Mouse (Mus musculus) left cerebral cortex, postnatal 4 days (tissue): ENCODE data around the gene Lgals4. TPM values are rescaled to one million over a fixed set of nuclear protein-coding genes. Genes with fewer than 3 reads are reported as not detected.

Source experiments
- DNase-seq: peaks from one replicate; pipeline ENCODE4 v3.0.0-alpha.2; 2022
- intact Hi-C: fragments of 180-260 bp; cut with DNase I; formaldehyde crosslinking; loops from one replicate; pipeline ENCODE4 v1.15.1; 2025
- total RNA-seq, 2 experiments: library from RNA; stranded (reverse); gene quantifications; 2 replicates each; pipeline ENCODE4 v1.2.3; 2021

Lgals4 gene
- total RNA-seq, 2 experiments from 2014 or later: 3.6 to 4.6 TPM

DNA sequence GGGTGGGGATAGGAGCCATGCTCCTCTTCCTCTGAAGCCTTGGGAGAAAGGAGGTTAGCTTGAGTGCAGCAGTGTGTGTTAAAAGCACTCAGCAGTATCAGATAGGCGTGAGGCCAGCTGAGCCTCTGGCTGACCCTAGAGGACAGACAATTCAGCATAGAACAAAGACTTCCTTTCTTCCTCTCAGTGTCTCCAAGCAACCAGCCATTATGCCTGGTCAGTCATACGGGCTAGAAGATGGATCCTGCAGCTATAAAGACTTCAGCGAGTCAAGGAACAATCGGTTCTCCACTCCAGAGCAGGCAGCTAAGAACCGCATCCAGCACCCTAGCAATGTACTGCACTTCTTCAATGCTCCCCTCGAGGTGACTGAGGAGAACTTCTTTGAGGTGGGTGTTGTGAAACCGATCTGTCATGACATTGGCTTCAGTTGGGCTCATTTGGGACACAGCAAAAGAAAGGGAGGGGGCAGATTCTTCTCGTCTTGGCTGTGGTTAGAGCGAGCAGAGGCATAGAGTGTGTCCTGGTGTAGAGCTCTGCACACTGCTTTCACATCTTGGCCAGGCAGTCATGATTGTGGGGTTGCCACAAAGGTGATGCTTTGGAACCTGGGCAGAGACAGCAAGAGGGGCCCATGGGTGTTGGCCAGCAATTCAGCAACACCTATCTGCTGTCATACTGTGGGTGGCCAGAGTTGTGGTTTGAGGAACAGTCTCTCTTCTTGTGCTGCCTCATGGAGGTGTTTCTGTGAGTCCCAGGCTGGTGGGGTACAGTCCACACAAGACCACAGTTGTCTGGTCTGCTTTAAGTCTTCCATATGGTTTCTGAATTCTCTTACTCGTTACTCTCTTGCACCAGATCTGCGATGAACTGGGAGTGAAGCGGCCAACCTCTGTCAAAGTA, 13.0 kb upstream of the Lgals4 start:
- no peak for DNase-seq
- intact Hi-C loops: no loop called here

- intact Hi-C loops: no loop called here
- peak; percentile 60 for DNase-seq
Measured at GRCm38 (mm10) chr7:28821261-28821831, 12.3 kb upstream of the Lgals4 start.

DNA sequence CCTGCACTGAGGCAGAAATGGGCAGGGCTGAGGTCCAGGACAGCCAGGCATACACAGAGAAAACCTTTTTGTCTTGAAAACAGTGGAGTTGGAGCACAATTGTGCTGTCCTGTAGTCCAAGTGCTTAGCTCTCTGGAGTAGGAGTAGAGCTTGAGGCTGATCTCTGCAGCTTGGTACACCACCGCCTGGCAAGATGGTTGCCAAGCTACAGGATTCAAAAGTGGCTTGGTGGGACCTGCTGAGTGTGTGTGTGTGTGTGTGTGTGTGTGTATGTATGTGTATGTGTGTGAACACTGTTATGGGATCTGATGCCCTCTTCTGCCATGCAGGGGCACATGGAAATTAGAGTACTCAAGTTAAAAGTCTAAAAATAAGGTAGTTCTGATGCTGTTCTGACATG, 11.1 kb upstream of the Lgals4 start:
- intact Hi-C loops: no loop called here

GRCm38 (mm10) chr7:28822993-28823903, 10.4 kb upstream of the Lgals4 start:
- intact Hi-C loops: no loop called here
- no peak for DNase-seq

More for the DNA sequence above, 11.1 kb upstream of the Lgals4 start:
- no peak for DNase-seq

- intact Hi-C loops: no loop called here
Measured at GRCm38 (mm10) chr7:28823932-28824331, 9.7 kb upstream of the Lgals4 start.

DNA sequence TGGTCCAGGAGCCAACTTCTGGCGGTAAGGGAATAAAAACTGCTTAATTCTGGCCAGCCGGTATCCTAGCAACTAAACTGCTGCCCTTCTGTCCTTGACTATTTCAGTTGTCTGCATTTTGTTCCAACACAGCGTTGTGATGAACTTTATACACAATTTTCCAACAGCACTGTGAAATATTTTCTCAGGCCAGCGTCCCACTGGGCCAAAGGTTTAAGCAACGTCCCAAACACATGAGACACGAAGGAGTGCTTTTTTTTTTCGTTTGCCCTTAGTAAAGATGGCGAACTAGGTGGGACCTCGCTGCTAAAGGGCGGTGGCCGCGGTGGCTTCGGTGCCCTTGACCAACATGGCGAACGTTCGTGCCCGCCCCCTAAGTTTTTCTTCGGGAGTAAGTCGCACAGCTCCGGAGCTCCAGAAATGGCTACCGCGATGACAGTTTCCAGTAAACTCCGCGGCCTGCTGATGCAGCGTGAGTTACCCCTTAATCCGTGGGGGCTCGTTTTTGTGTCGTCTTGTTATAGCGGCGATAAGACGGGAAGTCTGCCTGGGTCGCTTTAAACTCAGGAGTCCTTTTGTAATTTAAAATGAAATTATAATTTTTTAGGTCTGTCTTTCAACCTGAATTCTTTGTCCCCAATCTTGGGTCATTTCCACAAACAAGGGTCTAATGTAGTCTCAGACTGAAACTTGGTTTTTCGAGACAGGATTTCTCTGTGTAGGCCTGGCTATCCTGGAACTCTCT, 8.5 kb upstream of the Lgals4 start, which contains the start of gene Ech1:
Gene Ech1, plus strand, starts transcription at position 277 of the 745 bp plus-strand sequence.
- intact Hi-C loops: no loop called here
- peak; percentile 91 for DNase-seq

More at GRCm38 (mm10) chr7:28823932-28824331, 9.7 kb upstream of the Lgals4 start:
- no peak for DNase-seq

DNA sequence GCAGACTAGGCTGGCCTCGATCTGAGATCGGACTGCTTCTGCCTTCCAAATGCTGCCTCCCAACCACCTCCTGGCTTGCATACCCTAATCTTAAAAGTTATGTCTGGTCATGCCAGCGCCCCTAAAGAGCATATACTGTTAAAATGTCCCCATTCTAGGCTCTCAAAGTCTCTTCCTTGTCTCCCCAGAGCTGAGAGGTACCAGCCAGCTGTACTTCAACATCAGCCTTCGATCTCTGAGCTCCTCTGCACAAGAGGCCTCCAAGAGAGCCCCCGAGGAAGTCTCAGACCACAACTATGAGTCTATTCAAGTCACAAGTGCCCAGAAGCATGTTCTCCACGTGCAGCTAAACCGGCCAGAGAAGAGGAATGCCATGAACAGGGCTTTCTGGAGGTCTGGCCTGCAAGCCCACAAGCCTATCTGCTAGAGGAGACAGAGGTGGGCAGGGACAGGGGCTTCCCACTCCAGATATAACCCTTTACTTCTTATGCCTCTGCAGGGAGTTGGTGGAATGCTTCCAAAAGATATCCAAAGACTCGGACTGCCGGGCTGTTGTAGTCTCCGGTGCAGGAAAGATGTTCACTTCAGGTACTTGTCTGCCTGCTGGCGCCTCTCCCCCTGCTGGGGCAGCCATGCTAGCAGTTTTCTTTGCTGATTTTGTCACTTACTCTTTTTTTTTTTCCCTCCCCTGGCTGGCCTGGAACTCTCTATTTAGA, 7.8 kb upstream of the Lgals4 start:
- intact Hi-C loops: no loop called here
- DNase-seq: no peak

- no peak for DNase-seq
- intact Hi-C loops: no loop called here
Measured at GRCm38 (mm10) chr7:28826402-28826772, 7.3 kb upstream of the Lgals4 start.

GRCm38 (mm10) chr7:28827338-28827737, 6.3 kb upstream of the Lgals4 start:
- intact Hi-C loops: no loop called here
- DNase-seq: no peak

GRCm38 (mm10) chr7:28829821-28830220, 3.8 kb upstream of the Lgals4 start:
- no peak for DNase-seq
- intact Hi-C loops: loop anchor here (10.0 kb wide), 1 partner anchor 55 kb away; the partner anchor contains the start of gene Capn12

DNA sequence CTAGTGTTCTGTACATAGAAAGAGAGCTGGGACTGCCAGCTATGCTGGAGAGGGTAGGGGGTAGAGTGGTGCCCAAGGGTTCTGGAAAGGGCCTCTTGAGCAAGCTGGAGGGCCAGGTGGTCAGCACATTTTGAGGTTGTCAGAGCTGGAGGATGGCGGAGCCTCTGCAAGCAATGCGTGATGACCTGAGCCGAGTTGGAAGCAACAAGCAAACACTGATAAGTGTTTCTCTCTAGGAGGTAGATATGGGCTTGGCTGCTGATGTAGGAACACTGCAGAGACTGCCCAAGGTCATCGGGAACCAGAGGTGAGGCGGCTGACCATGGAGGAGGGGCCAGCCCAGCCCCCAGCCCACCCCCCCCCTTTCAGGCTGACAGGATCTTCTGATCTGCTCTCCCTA, 2.7 kb upstream of the Lgals4 start:
- DNase-seq: no peak
- intact Hi-C loops: loop anchor here (10.0 kb wide), 1 partner anchor 54 kb away; the partner anchor contains the start of gene Capn12

- DNase-seq: no peak
Measured at GRCm38 (mm10) chr7:28831411-28832125, 2.1 kb upstream of the Lgals4 start.

DNA sequence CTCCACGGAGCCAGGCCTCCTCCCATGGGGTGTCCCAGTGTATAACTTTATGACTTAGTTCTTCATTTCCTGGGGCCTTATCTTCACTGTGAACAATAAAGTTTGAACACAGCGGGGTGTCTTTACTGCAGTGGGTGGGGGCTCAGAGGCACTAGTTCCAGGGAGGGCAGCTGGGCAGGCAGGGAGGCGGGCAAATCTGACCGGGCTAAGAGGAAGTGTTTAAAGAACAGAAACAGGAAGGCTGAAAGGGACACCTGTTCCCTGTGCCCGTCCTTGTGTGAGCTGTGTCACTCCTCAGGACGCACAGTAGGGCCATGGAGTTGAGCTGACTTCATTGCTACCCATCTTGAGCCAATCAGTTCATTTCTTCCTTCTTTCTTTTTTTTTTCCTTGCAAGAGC, 1.5 kb upstream of the Lgals4 start:
- intact Hi-C loops: loop anchor here (10.0 kb wide), 1 partner anchor 53 kb away; the partner anchor contains the start of gene Capn12
- DNase-seq: no peak

More at GRCm38 (mm10) chr7:28831411-28832125, 2.1 kb upstream of the Lgals4 start:
- intact Hi-C loops: loop anchor here (10.0 kb wide), 1 partner anchor 53 kb away; the partner anchor contains the start of gene Capn12

DNA sequence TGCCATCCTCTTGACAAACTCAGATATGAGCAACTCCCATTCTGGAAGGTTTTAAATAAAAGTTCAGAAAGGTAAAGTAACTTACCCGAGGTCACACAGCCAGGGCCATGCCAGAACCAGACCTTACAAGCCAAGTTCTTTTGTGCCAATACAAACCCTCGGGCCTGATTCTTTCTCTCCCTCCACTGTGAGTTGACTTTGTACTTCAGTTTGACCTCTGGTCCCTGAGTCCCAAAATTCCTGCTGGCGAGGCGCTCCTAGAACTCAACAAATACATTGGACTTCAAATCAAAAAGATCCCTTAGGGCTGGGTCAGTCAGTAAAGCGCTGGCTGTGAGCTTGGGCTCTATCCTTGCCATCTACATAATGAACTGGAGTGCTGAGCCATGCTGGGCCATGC, 3.3 kb downstream of the Lgals4 start:
- DNase-seq: no peak
- intact Hi-C loops: loop anchor here (10.0 kb wide), 1 partner anchor 48 kb away; the partner anchor contains the start of gene Capn12

GRCm38 (mm10) chr7:28838331-28838730, 4.7 kb downstream of the Lgals4 start:
- intact Hi-C loops: loop anchor here (10.0 kb wide), 1 partner anchor 46 kb away; the partner anchor contains the start of gene Capn12
- peak; percentile 32 for DNase-seq

DNA sequence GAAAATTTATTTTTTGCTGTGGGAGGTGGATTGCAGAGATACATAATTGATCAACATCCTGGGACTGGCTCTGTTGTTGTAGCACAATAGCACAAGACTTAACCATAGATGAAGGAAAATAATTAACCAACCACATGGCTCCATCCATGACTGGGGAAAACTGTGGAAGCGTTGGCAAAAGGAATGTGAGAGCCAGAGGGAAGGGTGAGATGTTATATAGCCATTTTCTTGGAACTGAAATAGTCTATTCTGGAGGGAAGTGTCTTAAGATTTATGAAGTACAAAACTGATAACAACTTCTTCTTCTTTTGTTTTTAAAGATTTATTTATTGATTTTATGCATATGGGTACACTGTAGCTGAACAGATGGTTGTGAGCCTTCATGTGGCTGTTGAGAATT, 13.6 kb downstream of the Lgals4 start:
- intact Hi-C loops: no loop called here
- DNase-seq: no peak

- intact Hi-C loops: no loop called here
Measured at GRCm38 (mm10) chr7:28849700-28850236, 16.1 kb downstream of the Lgals4 start.

GRCm38 (mm10) chr7:28850642-28851041, 17.0 kb downstream of the Lgals4 start:
- intact Hi-C loops: no loop called here
- DNase-seq: no peak

More at GRCm38 (mm10) chr7:28849700-28850236, 16.1 kb downstream of the Lgals4 start:
- no peak for DNase-seq
